Mouse (Mus musculus) embryonic facial prominence, embryonic 14.5 days (tissue): ENCODE measurements at regions not wholly inside any gene's neighbourhood (a gene's known extent, or its start where the extent isn't known, plus 50 kb on each side); places are given as distances from the start of the nearest gene placed in this dataset.

ENCODE experiments used
- ATAC-seq: fragments of 200-750 bp; cut with Nextera tagmentation; 2 replicates; pipeline ENCODE4 v1.8.0; 2017; ENCODE audit warnings: low read depth, moderate number of reproducible peaks, moderate TSS enrichment
- DNase-seq: peaks from one replicate; pipeline ENCODE4 v3.0.0-alpha.2; 2015; ENCODE audit warnings: low spot score
- H3K27ac ChIP-seq: fragments of 300-500 bp; sonication (generic); replicated peaks from 2 replicates; pipeline ENCODE4 v1.5.1; 2014; ENCODE audit warnings: low read depth, mild to moderate bottlenecking, low read length, moderate library complexity
- H3K27me3 ChIP-seq: fragments of 300-500 bp; sonication (generic); replicated peaks from 2 replicates; pipeline ENCODE4 v1.6.1; 2014; ENCODE audit warnings: low read length; ENCODE audit not compliant: control insufficient read depth, insufficient read depth
- H3K36me3 ChIP-seq: fragments of 300-500 bp; sonication (generic); 2 replicates; pipeline ENCODE4 v1.6.1; 2014; ENCODE audit warnings: low read length, mixed read lengths; ENCODE audit not compliant: control insufficient read depth, insufficient read depth
- H3K4me1 ChIP-seq: fragments of 300-500 bp; sonication (generic); 2 replicates; pipeline ENCODE4 v1.6.1; 2014; ENCODE audit warnings: antibody characterized with exemption, low read length; ENCODE audit not compliant: control insufficient read depth, insufficient read depth
- H3K4me2 ChIP-seq: fragments of 300-500 bp; sonication (generic); 2 replicates; pipeline ENCODE4 v1.6.1; 2014; ENCODE audit warnings: low read depth, mild to moderate bottlenecking, low read length, moderate library complexity, mixed read lengths
- H3K4me3 ChIP-seq: fragments of 300-500 bp; sonication (generic); 2 replicates; pipeline ENCODE4 v1.5.1; 2014; ENCODE audit warnings: low read depth, mild to moderate bottlenecking, low read length
- H3K9ac ChIP-seq: fragments of 300-500 bp; sonication (generic); 2 replicates; pipeline ENCODE4 v1.6.1; 2014; ENCODE audit warnings: low read depth, mild to moderate bottlenecking, low read length, moderate library complexity, mixed read lengths
- H3K9me3 ChIP-seq: fragments of 300-500 bp; sonication (generic); 2 replicates; pipeline ENCODE4 v1.6.1; 2016; ENCODE audit warnings: low read length; ENCODE audit not compliant: control insufficient read depth
- WGBS: fragments of 180-500 bp; shearing (Covaris S2); extraction: QIAGEN DNeasy Blood & Tissue Kit; methylation state at CpG from one replicate; pipeline ENCODE4 v1.1.7; 2014; 5-methylcytosine and 5-hydroxymethylcytosine counted together

- DNase-seq = no peak
- Histone ChIP-seq H3K36me3 (no peaks in the 10 kb centered on the region), H3K4me3 (no peak overlapping the region), H3K27ac (no peak overlapping the region), H3K4me2 (no peak overlapping the region), H3K9ac (no peak overlapping the region), H3K27me3 (no peaks in the 10 kb centered on the region), H3K4me1 (no peaks in the 10 kb centered on the region), H3K9me3 (no peaks in the 10 kb centered on the region)
- ATAC-seq = no peak; the same call in 1 of the 2 replicates
- WGBS = 56% methylated on average over 7 of the region's 7 CpGs
These were observed 83.7 kb upstream of the Map3k7 start for GRCm38 (mm10) chr4:31880213-31880612.

DNA sequence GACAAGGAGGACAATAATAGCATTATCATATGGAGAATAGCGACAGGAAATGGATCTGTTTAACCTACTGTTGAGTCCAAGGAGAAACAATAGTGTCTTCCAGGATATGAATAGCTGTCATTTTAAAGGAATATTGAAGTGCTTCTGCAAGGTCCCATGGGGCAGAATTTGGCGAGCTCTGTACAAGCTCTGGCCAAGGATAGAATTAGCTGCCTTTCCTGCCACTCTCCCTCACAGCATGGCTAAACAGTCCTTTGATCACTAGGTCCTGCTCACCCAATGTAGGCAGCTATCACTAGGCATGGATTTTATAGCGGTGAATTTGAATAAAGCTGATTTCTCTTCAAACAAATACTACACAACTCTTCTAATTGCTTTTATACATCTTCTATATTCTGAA, 74.2 kb upstream of the Map3k7 start:
- 64% methylated on average over 3 of the region's 3 CpGs for WGBS
- no peak overlapping the region for H3K9ac ChIP-seq
- H3K36me3 ChIP-seq = no peaks in the 10 kb centered on the region
- no peak overlapping the region for H3K4me3 ChIP-seq
- H3K9me3 ChIP-seq = peaks cover 4% of the 10 kb centered on the region; the same call in 1 of the 2 replicates
- no peak overlapping the region for H3K4me2 ChIP-seq
- no peak overlapping the region for H3K27ac ChIP-seq
- DNase-seq (peak; percentile 32), ATAC-seq (no peak)
- no peaks in the 10 kb centered on the region for H3K27me3 ChIP-seq
- H3K4me1 ChIP-seq = no peaks in the 10 kb centered on the region

GRCm38 (mm10) chr4:31909086-31909673, 54.7 kb upstream of the Map3k7 start:
- no peak overlapping the region for H3K4me2 ChIP-seq
- no peaks in the 10 kb centered on the region for H3K27me3 ChIP-seq
- no peak overlapping the region for H3K9ac ChIP-seq
- WGBS = 73% methylated on average over 8 of the region's 8 CpGs
- no peaks in the 10 kb centered on the region for H3K4me1 ChIP-seq
- H3K9me3 ChIP-seq = 0 out of 2 replicates have a peak, but pooled peaks cover 3% of the 10 kb centered on the region
- no peak for DNase-seq
- no peaks in the 10 kb centered on the region for H3K36me3 ChIP-seq
- no peak overlapping the region for H3K27ac ChIP-seq
- H3K4me3 ChIP-seq = no peak overlapping the region
- no peak for ATAC-seq
